Mouse (Mus musculus) thymus, postnatal 4 days (tissue): ENCODE measurements at regions not wholly inside any gene's neighbourhood (a gene's known extent, or its start where the extent isn't known, plus 50 kb on each side); places are given as distances from the start of the nearest gene placed in this dataset.

Experiments
- DNase-seq: peaks from one replicate; pipeline ENCODE4 v3.0.0; 2021

DNA sequence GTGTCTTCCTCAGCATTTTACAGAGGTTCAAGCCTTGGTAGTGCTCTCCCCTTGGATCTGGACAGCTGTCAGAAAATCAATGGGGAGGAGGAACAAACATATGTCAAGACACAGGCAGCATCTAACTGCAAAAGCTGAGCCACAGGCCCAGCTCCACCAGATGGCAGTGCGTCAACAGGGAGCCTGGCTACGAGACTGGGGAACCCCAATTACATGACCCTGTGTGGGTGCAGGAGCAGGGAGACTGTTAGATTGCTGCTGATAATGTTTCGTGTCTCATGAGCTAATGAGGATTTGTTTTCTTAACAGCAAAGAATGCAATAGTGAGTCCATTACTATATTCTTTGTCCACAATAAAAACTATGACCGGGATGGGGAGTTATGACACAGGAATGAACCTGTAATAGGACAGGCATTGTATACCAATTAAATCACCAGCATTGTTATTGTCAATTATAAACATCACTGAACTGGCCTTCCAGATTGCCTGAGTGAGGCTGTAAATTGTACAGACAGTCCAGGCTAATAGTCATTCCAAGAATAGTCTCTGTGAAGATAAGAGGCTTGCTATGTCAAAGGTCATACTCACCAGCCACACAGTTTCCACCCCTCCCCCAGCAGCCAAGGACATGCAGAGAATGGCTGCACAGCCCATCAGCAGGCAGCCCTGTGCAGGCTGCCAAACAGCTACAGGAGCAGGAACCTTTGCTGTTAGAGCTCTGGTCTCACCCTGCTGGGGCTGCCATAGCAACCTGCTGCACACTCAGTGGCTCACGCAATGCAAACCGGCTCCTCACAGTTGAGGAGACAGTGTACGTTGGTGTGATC lies 58.8 kb upstream of the Barx2 start:
- peak; percentile 67 for DNase-seq

DNA sequence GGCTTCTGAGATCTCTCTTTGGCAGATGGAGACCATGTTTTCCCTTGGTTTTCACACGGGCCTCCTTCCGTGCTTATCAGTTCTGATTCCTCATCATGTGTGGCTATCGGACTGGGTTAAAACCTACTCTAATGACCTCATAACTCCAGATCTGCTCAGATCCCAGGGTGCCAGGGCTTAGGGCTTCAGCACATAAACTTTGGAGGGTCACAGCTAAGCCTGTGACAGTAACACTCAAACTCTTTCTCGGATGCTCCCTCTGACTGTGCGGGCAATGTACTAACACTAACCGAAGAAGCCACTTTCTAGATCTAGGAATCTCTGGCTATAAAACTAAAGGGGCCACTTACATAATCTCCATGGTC lies 59.3 kb upstream of the Barx2 start:
- no peak for DNase-seq

DNA sequence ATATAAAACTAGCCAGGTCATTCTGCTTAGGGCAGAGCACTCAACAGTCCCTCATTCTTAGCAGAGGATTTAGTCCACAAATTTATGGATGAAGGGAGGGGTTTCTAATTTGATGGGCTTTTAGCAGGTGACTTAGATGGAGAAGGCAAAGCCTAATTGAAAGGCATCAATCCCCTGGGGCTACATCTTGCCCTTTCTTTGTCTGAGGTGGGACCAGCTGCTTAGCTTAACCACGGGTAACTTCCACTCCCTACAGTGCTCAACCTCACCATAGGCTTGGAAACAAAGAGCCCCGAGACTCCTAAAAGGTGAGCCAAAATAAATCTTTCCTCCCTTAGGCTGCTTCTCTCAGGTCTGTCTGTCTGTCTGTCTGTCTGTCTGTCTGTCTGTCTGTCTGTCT lies 62.9 kb upstream of the Barx2 start:
- DNase-seq, result no peak

DNA sequence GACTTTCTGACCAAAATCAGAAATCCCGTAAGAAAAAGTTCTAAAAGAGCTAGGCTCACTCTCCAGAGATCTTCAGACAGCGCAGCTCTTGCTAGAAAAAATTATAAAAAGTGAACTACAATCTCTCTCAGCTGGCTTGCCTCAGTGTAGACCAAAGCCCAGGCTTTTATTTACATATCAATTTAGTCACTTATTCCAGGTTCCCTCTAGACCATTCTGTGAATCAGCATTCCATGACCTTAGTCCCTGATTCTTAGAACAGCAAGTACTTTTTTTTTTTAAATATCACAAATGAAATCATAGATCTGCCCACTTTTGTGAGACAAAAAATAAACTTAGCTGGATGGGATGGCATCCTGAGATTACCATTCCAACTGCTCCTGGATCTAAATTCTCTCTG lies 64.8 kb upstream of the Barx2 start:
- DNase-seq, result no peak

DNA sequence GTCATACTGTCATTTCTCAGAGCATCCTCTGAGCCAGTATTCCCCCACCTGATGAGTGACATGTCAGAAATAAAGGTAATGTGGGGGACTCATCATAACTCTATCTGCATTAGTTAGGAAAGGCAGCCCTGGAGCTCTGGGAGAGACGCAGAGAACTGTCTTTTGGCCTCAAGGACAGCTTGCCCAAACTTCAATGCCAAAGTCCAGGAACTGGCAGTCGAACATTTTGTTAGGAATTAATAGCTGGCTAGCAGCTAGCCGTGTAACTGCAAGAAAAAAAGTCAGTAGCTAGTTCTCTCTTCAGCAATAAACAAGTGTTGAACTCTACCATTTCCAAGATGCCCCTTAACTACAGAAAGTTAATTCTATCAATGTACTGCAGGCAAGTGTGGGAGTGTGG lies 65.9 kb upstream of the Barx2 start:
- DNase-seq, result no peak

- DNase-seq, result no peak
These were observed 67.2 kb upstream of the Barx2 start for GRCm38 (mm10) chr9:31980459-31980858.

DNA sequence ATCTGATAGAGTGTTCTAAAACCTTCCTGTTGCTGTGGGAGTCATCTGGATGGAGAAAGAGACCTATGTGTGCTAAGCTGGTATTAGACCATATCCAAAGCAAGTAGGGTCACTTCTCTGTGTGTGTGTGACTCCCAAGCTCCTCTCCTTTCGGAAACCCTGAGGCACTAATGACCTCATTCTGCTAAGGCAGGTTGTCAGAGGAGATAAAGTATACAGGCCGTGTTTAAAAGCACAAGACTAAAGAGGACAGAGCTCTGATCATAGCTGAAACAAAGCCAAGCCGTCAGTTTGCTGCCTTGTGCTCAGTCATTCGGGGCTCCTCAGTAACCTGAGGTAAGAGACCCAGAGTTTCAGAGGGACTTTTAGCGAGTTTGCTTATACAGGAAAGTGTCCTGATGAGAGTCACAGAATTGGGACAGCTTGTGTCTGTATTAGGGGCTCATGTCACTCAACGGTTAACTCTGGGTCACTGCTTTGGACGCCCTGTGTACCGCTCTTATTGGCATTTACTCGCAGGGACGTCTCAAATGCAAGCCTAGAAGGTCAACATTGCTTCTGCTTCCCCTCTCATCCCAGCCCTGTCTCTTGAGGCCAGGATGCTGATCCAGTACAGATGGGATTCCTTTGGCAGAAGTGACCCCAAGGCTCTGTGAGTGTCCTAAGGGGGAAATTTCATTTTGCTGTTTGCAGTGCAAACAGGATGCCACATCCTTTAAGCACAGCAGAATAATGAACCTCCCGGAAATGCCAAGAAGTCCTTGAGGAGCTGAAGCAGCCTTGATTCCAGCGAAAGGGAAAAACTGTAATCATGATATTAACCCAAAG lies 70.7 kb upstream of the Barx2 start:
- DNase-seq, result no peak

- DNase-seq, result no peak
These were observed 75.6 kb upstream of the Barx2 start for GRCm38 (mm10) chr9:31988826-31989225.

DNA sequence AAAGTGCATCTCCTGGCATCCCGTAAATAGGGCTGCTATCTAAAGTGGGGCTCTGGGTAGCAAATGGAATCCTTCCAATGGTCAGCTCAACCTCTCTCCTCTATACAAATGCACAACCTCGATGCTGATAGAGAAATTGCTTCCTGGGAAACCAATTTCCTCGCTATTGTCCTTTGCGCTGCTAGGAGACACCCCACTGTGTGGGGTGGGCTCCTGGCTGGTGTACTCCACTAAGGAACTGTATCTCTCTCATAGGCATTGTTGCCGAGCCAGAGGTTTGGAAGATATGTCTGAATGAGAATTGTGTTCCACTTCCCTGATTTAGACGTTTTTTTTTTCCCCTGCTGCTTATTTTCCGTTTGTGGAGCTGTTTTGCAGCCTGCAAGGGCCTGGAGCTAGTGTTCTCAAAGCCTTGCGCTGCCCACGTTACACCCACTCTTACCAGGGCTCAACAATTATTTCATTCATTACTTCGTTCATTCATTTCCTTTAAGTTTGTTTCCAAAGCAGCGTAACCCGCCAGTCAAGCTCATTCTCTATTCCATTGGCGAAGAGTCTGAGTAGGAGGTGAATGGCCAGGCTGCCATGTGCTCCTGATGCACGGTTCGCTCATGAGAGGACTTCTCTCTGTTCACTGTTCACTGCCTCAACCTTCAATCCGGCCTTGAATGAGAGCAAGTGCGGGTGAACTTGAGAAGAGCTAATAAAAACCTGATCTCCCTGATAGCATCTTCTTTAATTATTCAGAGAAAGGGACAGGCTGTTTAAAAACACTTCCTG lies 76.5 kb upstream of the Barx2 start:
- DNase-seq, result no peak

- no peak for DNase-seq
These were observed 77.2 kb upstream of the Barx2 start for GRCm38 (mm10) chr9:31990456-31990855.

DNA sequence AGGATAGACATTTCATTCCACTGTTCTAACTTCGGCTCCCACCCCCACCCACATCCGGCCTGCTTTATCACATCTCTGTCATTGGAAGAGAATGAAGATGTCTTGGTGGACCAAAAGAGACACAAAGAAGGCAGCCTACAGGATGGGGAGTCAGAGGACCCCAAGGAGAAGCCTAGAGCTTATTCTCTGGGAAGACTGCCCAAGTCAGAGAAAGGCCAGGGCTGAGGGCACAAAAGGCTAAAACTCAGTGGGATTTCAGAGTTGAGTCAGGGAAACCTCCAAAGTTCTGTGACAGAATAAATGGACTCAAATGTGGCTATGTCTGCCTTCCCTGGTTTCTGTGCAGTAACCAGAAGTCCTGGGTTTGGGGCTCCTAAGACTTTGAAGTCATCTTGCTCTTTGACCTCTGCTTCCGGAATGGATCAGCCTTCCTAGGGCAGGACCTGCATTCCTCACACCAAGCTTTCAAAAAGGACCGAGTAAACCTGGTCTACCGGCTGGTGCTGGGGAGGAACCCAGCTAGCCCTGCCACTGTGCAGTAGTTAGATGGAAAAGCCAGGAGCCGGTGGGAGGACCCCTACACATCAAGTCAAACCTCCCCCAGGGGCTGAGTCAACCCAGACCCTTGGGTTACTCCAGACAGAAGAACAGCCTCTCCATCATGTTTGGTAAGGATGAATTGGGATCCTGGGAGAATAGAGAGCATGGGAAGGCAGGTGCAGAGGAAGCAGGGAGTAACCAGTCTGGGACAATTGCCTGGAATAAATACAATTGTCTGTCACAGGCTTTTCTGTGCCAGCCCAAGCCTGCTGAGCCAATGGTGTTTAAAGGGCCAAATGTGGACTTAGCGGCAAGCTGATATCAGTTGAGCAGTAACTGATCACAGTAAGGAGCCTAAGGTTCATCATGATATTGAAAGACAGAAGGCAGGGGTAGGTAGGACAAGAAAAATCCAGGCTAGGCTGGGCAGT lies 80.7 kb upstream of the Barx2 start:
- DNase-seq, result no peak

DNA sequence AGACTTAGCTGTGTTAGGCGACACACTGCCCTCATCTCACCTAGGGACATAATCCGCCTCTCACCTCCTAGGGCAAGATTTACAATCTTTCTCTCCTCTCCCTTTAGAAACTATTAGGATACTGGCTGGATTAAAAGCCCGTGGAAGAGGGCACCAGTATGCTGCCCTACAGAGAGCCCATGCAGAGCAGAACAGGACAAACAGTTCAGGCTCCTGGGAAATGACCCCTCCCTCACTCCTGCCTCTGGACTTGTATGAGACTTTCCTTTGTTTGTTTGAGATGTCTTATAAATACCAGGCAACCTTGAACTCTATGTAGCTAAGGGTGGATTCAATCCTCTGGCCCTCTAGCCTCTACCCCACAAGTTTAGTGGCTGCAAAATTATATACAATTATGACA lies 81.8 kb upstream of the Barx2 start:
- no peak for DNase-seq

GRCm38 (mm10) chr9:31995700-31996099 lies 82.4 kb upstream of the Barx2 start:
- DNase-seq, result peak; percentile 10

DNA sequence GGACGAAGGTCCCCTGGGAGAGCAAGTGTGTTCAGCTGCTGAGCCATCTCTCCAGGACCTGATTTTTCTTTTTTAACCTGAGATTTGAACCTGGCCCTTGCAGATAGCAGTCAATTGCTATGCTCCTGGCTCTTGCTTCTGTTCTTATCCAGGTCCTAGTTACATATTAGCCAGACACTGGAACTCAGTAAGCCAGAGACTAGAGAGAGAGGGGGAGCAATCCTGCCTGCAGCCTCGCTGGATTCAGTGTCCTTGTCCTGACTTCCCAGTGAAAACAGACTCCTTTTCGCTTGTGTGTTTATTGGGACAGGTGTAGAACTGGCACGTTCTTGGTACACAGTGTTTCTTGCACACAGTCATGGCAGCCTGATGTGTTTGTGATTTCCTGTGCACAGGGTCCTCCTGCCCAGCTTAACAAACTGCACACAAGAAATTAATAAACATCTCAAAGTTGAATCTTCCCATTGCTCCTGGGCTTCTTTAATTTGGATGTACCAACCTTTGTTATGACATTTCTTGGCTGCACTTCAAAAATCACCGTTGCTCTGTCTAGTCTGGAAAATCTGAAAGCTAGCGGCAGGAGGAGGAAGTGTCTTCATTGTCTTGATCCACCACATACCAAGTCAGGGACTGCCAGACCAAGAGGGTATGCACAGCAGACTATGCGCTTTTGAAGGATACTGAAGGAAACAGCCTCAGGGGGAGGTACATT lies 83.4 kb upstream of the Barx2 start:
- DNase-seq, result no peak

DNA sequence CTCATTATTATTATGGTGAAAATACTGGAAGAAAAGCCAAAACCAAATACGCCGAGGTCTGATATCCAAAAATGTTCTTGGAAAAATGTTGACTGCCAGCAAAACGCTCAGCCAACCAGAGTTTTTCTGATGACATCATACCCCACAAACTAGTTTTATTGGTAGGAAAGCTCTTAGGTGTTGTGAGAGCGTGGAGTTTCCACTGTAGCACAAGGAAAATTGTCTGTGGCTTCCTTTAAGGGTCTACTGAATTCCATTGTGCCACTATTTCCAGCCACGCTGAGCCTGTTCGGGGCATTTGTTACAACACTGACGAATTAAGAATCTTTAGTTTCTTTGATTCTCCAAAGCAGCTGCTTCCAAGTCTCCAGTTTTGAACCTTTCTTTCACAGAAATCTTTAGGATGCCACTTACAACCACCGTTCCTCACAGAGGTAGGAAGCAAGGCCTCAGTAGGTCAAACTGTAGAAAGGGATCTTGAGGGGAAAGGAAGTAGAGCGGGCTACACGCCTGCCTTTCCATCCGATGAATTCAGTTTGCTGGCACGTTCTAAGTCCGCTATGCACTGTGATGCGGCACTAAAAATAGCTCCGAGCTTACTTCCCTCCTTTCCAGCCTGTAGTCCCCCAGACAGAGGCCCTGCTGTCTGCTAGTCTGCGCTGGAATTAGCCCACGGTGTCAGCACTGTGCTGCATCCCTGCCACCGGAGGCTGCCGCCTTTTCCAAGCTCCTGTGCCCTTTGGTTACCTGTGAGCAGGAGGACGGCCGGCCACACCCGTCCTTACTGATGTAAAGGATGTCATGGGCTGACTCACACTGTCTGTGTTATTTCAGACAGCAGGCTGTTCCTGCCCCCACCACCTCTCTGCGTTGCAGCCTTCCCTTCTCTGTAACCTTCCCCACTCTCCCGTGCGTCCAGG lies 84.2 kb upstream of the Barx2 start:
- peak; percentile 8 for DNase-seq

DNA sequence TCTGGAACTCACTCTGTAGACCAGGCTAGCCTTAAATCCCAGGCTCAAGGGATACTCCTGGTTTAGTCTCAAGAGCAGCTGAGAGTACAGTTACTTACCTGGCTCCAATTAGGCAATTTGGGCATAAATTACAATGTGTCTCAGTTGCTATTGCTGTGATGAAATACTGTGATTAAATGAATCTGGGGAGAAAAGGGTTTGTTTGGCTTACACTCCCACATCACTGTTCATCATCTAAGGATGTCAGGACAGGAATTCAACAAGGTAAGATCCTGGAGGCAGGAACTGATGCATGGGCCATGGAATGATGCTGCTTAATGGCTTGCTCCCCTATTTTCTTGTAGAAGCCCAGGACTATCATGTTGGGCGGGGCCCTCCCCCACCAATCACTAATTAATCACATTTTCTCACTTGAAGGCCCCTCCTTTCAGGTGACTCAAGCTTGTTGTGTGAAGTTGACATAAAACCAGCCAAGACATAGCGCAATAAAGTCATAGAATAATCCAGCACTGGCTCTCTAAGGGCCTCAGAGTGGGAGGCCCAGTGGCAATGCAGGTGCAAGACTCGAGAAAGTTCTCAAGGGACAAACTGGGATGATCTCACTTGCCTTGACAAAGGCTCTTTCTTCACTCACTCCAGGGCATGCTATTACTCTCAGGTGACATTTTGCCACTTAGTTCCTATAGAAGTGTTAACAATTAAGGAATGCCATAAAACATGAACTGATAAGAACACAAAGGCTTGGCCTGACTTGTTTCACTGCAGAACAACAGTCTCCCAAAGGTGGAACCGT lies 85.4 kb upstream of the Barx2 start:
- DNase-seq, result no peak

GRCm38 (mm10) chr9:31999760-32000159 lies 86.5 kb upstream of the Barx2 start:
- no peak for DNase-seq

DNA sequence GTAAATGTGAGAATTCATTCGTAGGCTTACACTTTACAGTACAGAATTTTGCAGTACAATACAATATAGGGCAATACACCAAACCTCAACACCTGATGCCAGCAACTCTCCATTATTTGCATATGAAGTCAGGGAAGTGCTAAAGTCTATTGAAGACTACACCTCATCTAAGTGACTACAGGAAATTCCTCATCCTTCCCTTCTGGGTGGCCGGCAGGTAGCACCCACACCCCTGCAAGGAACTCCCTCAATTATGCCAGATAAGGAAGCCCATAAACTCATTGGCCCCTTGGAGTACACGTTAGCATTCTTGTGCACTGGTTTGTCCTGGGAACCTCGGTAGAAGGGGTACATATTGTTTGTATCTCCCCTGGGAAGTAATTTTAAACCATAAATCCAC lies 89.7 kb upstream of the Barx2 start:
- DNase-seq, result no peak

DNA sequence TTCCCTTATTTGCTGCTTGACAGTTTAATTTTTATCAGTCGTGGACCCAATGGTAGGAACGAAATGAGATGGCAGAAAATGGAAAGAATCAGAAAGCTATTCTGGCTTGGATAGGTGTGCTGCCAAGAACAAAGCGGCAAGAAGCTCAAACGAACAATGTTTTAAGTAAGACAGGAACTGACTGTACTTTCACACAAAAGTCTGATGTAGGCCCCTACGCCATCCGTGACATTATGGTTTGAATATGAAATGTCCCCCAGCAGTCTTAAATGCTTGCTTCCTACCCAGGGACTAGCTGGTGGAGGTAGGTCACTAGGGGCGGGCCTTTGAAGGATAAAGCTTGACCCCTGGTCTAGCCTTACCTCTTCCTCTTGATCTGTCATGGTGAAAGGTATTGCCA lies 90.5 kb upstream of the Barx2 start:
- no peak for DNase-seq

DNA sequence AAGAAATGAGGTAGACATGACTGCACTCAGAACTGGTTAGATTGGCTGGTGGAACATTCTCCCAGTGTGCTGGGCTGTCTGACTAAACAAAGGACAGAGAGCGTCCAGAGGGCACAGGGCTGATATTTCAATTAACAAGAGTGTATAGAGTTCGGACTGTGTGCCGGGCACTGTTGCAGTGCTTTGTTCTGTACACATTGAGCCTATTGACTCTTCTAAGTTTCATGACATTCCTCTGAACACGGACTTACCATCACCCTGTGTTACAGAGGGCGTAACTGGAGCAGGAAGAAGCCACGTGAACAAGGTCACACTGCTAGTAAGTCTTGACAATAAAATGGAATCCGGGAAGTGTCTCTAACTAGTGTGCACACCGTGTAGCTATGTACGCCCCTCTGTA lies 92.1 kb upstream of the Barx2 start:
- DNase-seq, result no peak
